Mouse (Mus musculus) kidney, embryonic 15.5 days (tissue): ENCODE results near the gene Abca16. TPM values are rescaled to one million over a fixed set of nuclear protein-coding genes. Genes with fewer than 3 reads are reported as not detected.

Experiments used
- ATAC-seq: fragments of 200-750 bp; cut with Nextera tagmentation; replicated peaks from 2 replicates; pipeline ENCODE4 v1.8.0; 2017; ENCODE audit warnings: moderate TSS enrichment; ENCODE audit not compliant: low FRiP score
- H3K27ac ChIP-seq: fragments of 300-500 bp; sonication (generic); 2 replicates; pipeline ENCODE4 v1.5.1; 2015; ENCODE audit warnings: mild to moderate bottlenecking, inconsistent platforms
- H3K27me3 ChIP-seq: fragments of 300-500 bp; sonication (generic); 2 replicates; pipeline ENCODE4 v1.6.1; 2015; ENCODE audit warnings: inconsistent platforms
- H3K36me3 ChIP-seq: fragments of 300-500 bp; sonication (generic); 2 replicates; pipeline ENCODE4 v1.6.1; 2015; ENCODE audit warnings: inconsistent platforms
- H3K4me1 ChIP-seq: fragments of 300-500 bp; sonication (generic); 2 replicates; pipeline ENCODE4 v1.6.1; 2015; ENCODE audit warnings: inconsistent platforms
- H3K4me2 ChIP-seq: fragments of 300-500 bp; sonication (generic); 2 replicates; pipeline ENCODE4 v1.6.1; 2015; ENCODE audit warnings: moderate library complexity, mild to moderate bottlenecking, inconsistent platforms
- H3K4me3 ChIP-seq: fragments of 300-500 bp; sonication (generic); replicated peaks from 2 replicates; pipeline ENCODE4 v1.5.1; 2015; ENCODE audit warnings: mild to moderate bottlenecking, inconsistent platforms
- H3K9ac ChIP-seq: fragments of 300-500 bp; sonication (generic); 2 replicates; pipeline ENCODE4 v1.6.1; 2015; ENCODE audit warnings: mild to moderate bottlenecking, inconsistent platforms
- H3K9me3 ChIP-seq: fragments of 300-500 bp; sonication (generic); replicated peaks from 2 replicates; pipeline ENCODE4 v1.6.1; 2016; ENCODE audit warnings: inconsistent platforms
- WGBS: fragments of 180-500 bp; shearing (Covaris S2); methylation state at CpG from one replicate; pipeline ENCODE4 v1.1.7; 2015; ENCODE audit warnings: mixed read lengths; 5-methylcytosine and 5-hydroxymethylcytosine counted together
- polyA plus RNA-seq: library from polyadenylated mRNA; unstranded; fragments of >200 nt; fragmentation: Nextera tagmentation; extraction: Ambion mirVana; gene quantifications from 2 replicates; pipeline ENCODE4 v1.2.1, GENCODE M21; 2015

Gene Abca16
- not detected in 2 replicates for polyA plus RNA-seq

DNA sequence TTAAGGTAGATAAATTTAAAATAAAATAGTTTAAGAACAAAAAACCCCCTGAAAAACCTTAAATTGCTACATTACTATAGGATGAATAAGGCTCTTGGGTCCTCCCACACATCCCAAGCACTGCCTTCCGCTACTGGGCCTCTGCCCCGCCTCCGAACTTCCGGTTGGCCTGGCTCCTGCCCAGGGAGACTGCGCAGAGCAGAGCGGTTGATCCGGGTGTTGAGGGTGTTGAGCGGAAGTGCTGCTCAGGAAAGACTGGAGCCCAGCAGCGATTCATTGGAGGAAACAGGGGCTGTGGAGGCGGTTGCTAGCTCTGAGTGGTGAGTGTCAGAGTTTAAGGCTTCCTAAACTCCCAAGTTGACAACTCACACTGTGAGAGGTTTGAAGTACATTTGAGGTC, at the start of gene Abca16:
Gene Abca16 (plus strand): TSS at position 201 of the 400 bp plus-strand sequence.
- H3K9ac ChIP-seq: no peak within 1 kb of the TSS
- WGBS: 68% methylated on average over 10 of the region's 10 CpGs
- no peaks in the 10 kb centered on the region for H3K36me3 ChIP-seq
- no peaks in the 10 kb centered on the region for H3K4me1 ChIP-seq
- H3K4me3 ChIP-seq: no peak within 1 kb of the TSS
- no peak within 1 kb of the TSS for H3K4me2 ChIP-seq
- no peak for ATAC-seq
- H3K27ac ChIP-seq: no peak within 1 kb of the TSS
- no peaks in the 10 kb centered on the region for H3K9me3 ChIP-seq
- H3K27me3 ChIP-seq: no peaks in the 10 kb centered on the region

DNA sequence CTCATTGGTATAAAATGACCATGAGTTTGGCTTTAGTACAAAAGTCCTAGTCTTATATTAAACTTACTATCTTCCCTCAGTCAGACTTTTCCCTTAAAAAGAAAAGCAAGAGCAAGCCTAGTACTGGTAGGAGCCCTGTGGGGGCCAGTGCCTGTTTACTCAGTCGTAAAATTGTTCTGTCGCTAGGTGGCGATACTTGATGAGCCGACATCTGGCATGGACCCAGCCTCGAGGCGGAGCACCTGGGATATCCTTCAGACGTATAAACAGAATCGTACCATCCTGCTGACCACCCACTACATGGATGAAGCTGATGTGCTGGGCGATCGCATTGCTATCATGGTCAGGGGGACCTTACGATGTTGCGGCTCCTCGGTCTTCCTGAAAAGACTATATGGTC, 48.3 kb upstream of the Abca16 start:
- H3K27ac ChIP-seq: no peak overlapping the region
- no peak overlapping the region for H3K4me3 ChIP-seq
- 44% methylated on average over 13 of the region's 13 CpGs for WGBS
- H3K27me3 ChIP-seq: no peaks in the 10 kb centered on the region
- no peak overlapping the region for H3K4me2 ChIP-seq
- no peak for ATAC-seq
- no peaks in the 10 kb centered on the region for H3K9me3 ChIP-seq
- H3K36me3 ChIP-seq: no peaks in the 10 kb centered on the region
- H3K4me1 ChIP-seq: no peaks in the 10 kb centered on the region
- H3K9ac ChIP-seq: no peak overlapping the region

DNA sequence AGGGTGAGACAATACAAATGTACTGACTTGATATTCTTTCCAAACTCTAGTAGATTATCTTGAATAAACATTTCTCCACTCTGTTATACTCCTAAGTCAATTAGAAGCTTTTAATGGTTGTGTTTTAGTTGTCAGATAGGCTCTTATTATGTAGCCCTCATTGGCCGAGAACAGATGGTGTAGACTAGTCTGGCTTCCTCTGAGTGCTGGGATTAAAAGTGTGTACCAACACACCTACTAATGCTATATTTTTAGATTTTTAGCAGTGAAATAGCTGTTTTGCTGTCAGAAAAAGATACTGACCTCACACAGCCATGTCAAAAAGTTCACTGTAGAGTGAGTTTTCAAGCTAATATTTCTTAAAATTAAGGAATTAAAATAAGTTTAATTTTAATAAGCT, 2.9 kb downstream of the Abca16 start:
- no peaks in the 10 kb centered on the region for H3K36me3 ChIP-seq
- no peak overlapping the region for H3K4me2 ChIP-seq
- no peak overlapping the region for H3K27ac ChIP-seq
- no peaks in the 10 kb centered on the region for H3K4me1 ChIP-seq
- no peak overlapping the region for H3K9ac ChIP-seq
- no peak overlapping the region for H3K4me3 ChIP-seq
- WGBS: 88% methylated on average over 1 of the region's 1 CpGs
- no peaks in the 10 kb centered on the region for H3K27me3 ChIP-seq
- no peaks in the 10 kb centered on the region for H3K9me3 ChIP-seq
- no peak for ATAC-seq

DNA sequence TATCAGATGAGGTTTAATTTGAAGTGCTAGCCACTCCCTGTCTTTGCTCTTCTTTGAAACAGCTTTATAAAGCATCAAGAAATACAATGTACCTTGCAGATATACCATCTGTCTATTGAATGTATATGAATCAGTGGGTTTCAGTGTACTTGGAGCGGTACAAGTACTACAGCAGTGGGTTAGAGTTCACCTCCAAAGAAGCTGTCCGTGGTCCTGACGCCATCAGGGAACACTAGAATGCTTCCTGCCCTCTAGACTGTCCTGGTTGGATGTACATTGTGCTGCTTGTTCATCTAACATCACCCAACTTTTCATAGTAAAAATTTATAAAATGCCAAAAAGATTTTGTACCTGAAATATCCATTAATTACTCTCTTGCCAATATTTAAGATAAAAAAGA, 17.2 kb downstream of the Abca16 start:
- ATAC-seq: no peak
- no peaks in the 10 kb centered on the region for H3K36me3 ChIP-seq
- no peaks in the 10 kb centered on the region for H3K9me3 ChIP-seq
- H3K4me1 ChIP-seq: no peaks in the 10 kb centered on the region
- H3K4me2 ChIP-seq: no peak overlapping the region
- H3K4me3 ChIP-seq: no peak overlapping the region
- H3K9ac ChIP-seq: no peak overlapping the region
- H3K27ac ChIP-seq: no peak overlapping the region
- WGBS: 28% methylated on average over 3 of the region's 3 CpGs
- H3K27me3 ChIP-seq: no peaks in the 10 kb centered on the region

GRCm38 (mm10) chr7:120431464-120431863, 22.0 kb downstream of the Abca16 start:
- no peak overlapping the region for H3K4me2 ChIP-seq
- no peaks in the 10 kb centered on the region for H3K36me3 ChIP-seq
- H3K4me3 ChIP-seq: no peak overlapping the region
- H3K9me3 ChIP-seq: no peaks in the 10 kb centered on the region
- H3K27ac ChIP-seq: no peak overlapping the region
- no peak overlapping the region for H3K9ac ChIP-seq
- no peaks in the 10 kb centered on the region for H3K27me3 ChIP-seq
- no peak for ATAC-seq
- no peaks in the 10 kb centered on the region for H3K4me1 ChIP-seq

DNA sequence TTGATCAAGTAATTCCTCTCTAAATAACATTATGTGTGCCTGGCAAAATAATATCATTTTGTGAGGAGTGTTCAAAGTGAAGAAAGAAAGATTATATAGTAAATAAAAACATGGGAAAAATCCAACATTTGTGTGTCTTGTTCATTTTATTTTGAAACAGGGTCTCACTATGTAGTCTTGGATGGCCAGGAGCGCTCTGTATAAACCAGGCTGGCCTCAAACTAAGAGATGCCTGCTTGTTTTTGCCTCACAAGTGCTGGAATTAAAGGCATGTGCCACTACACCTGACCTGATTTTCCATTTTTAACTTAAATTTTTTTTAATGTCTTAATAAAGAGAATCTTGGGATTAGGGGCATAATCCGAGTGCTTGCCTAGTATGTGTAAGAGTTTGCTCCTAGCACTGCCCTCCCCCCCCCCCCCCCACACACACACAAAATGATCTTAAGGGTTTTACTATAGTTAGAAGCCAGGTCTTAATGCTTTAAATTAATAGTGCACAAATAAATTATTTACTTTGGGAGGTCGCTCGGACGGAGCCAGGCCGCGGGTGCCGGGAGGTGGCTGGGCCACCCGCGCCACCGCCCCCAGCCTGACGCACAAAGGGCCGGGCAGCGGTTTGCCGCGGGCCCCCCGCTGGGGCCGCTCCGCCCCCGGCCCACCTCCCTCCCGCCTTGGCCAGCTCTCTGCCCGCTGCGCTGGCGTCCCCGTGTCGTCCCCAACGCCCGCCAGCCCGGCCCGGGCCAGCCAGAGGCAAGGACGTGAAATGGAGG, 94.6 kb downstream of the Abca16 start:
- peak overlapping the region; percentile 80 for H3K4me2 ChIP-seq
- WGBS: 8% methylated on average over 31 of the region's 31 CpGs

GRCm38 (mm10) chr7:120504663-120504979, 95.2 kb downstream of the Abca16 start:
- Histone ChIP-seq H3K4me3 (peak overlapping the region; percentile 44), H3K4me1 (no peaks in the 10 kb centered on the region), H3K9me3 (no peaks in the 10 kb centered on the region), H3K27ac (no peak overlapping the region), H3K27me3 (no peaks in the 10 kb centered on the region), H3K36me3 (no peaks in the 10 kb centered on the region), H3K9ac (peak overlapping the region; percentile 36), H3K4me2 (peak overlapping the region; percentile 80)
- ATAC-seq: no peak
- 25% methylated on average over 5 of the region's 5 CpGs for WGBS

More for the DNA sequence above, 94.6 kb downstream of the Abca16 start:
- no peaks in the 10 kb centered on the region for H3K9me3 ChIP-seq
- H3K9ac ChIP-seq: peak overlapping the region; percentile 36
- no peak overlapping the region for H3K27ac ChIP-seq
- H3K36me3 ChIP-seq: no peaks in the 10 kb centered on the region
- H3K4me3 ChIP-seq: peak overlapping the region; percentile 44
- no peaks in the 10 kb centered on the region for H3K27me3 ChIP-seq
- peak; percentile 60; the same call in 1 of the 2 replicates for ATAC-seq
- H3K4me1 ChIP-seq: no peaks in the 10 kb centered on the region

DNA sequence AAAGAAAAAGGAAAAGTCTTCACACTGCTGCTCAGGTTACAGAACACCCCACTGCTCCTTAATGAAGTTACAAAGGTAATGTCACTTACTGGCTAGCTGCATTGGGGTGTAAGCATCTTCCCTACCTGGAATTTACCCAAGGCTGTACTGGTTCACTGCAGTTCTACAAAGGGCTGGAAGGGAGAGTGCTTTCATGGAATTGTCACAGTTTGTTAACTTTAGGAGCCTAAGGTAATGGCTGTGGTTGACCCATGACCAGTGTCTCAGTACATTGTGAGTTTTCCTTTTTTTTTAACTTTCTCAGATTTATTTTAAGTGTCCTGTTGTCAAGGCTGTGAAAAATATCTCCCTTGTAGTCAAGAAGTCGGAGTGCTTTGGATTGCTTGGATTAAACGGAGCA, 125.4 kb downstream of the Abca16 start:
- Histone ChIP-seq H3K9ac (no peak overlapping the region), H3K9me3 (no peaks in the 10 kb centered on the region), H3K36me3 (no peaks in the 10 kb centered on the region), H3K4me3 (no peak overlapping the region), H3K27me3 (no peaks in the 10 kb centered on the region), H3K4me1 (no peaks in the 10 kb centered on the region), H3K27ac (no peak overlapping the region), H3K4me2 (peak overlapping the region; percentile 15; the same call in 1 of the 2 replicates)
- 21% methylated on average over 2 of the region's 2 CpGs for WGBS
- peak; percentile 94 for ATAC-seq

DNA sequence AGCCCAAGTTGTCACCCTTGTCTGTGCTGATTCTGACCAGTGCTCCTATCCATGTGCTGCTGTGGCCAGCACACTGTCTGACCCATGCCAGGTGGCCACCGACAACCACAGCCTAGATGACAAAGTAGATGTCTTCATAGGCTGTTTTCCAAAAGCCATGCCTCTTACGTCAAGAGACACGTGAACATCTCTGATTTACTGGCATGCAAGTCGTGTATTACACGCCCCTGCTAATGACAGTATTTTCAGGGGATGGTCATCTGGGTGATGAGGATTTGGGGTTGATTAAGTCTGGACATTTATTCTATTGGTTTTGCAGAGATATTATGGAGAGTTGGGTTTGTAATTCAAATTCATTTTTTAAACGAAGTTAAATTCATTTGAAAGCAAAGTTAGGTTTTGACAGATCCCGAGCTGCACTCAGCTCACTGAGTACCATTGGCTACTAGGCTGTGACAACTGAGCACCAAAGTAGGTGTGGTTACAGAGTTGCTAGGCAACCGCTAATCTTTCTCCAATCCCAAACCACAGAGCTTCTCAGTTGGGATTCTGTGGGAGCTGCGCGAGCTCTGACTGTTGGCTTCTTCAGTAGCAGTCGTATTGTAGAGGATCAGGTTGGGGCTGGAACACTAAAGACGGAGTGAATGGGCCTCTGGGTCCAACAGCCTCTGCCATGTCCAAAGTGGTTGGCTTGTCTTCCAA, 143.2 kb downstream of the Abca16 start:
- Histone ChIP-seq H3K9ac (no peak overlapping the region), H3K36me3 (no peaks in the 10 kb centered on the region), H3K4me1 (peaks cover 6% of the 10 kb centered on the region; the same call in 1 of the 2 replicates), H3K4me3 (no peak overlapping the region), H3K27ac (no peak overlapping the region), H3K27me3 (no peaks in the 10 kb centered on the region), H3K4me2 (peak overlapping the region; percentile 35; the same call in 1 of the 2 replicates), H3K9me3 (no peaks in the 10 kb centered on the region)
- no peak for ATAC-seq
- 50% methylated on average over 12 of the region's 12 CpGs for WGBS

DNA sequence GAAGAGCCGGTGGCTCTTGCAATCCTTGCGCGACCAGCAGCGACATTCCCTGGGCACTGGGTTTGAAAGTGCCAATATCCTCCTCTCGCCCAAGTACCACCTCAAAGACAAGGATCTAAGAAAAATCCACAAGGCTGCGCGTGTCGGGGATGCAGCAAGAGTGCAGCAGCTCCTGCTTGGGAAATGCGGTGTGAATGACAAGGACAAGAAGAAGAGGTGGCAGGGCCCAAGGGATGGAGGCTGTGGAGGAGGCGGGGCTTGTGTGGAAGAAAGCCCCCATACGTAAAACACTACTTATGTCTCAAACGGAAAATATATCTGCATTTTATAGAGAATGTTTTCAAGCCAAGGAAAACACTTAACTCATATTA, 143.7 kb downstream of the Abca16 start:
- ATAC-seq: no peak

DNA sequence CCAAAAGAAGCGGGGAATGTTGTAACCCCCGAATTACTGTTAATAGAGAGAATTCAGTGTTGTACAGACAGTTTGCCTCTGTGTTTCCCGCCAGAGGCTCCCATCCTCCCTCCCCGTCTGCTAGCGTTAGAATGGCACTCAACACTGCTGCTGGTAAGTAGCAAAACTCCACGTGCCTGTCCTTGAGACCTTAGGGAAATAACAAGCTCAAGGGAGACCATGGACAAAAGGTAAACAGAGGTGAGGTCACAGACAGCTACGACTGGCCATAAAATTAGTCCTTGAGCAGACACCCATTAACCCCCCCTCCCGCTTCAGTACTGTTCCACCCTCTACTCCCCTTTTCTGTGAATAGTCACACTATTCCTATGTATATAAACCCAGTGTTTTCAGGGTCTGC, 157.9 kb downstream of the Abca16 start:
- ATAC-seq: no peak
- no peaks in the 10 kb centered on the region for H3K9me3 ChIP-seq
- WGBS: 44% methylated on average over 8 of the region's 8 CpGs
- no peaks in the 10 kb centered on the region for H3K27me3 ChIP-seq
- no peaks in the 10 kb centered on the region for H3K4me1 ChIP-seq
- H3K4me3 ChIP-seq: no peak overlapping the region
- no peak overlapping the region for H3K4me2 ChIP-seq
- H3K9ac ChIP-seq: no peak overlapping the region
- H3K27ac ChIP-seq: no peak overlapping the region
- no peaks in the 10 kb centered on the region for H3K36me3 ChIP-seq

More for the DNA sequence above, 143.7 kb downstream of the Abca16 start:
- Histone ChIP-seq H3K4me1 (peaks cover 6% of the 10 kb centered on the region; the same call in 1 of the 2 replicates), H3K9me3 (no peaks in the 10 kb centered on the region), H3K27ac (no peak overlapping the region), H3K9ac (no peak overlapping the region), H3K27me3 (no peaks in the 10 kb centered on the region), H3K36me3 (no peaks in the 10 kb centered on the region), H3K4me3 (no peak overlapping the region), H3K4me2 (peak overlapping the region; percentile 35; the same call in 1 of the 2 replicates)
- WGBS: 42% methylated on average over 12 of the region's 12 CpGs

DNA sequence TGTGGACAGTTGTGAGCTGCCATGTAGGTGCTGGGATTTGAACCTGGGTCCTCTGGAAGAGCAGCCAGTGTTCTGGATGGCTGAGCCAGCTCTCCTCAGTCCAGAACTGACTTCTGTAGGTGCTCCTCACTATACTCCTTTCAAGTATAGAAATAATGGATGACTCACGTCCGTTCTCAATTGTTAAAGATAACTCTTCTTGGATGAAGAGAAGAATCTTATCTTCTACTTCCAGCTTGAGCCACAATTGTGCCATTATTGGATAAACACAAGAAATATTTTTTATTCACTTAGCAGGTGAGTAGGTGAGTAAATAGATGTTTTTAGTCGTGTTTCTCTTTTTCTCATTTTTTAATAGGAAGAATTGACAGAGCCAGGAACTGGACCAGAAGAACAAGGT, 167.1 kb downstream of the Abca16 start:
- H3K36me3 ChIP-seq: no peaks in the 10 kb centered on the region
- no peaks in the 10 kb centered on the region for H3K9me3 ChIP-seq
- H3K27ac ChIP-seq: no peak overlapping the region
- no peaks in the 10 kb centered on the region for H3K27me3 ChIP-seq
- no peak overlapping the region for H3K4me2 ChIP-seq
- no peak for ATAC-seq
- no peaks in the 10 kb centered on the region for H3K4me1 ChIP-seq
- H3K9ac ChIP-seq: no peak overlapping the region
- 78% methylated on average over 3 of the region's 3 CpGs for WGBS
- no peak overlapping the region for H3K4me3 ChIP-seq
